Mouse (Mus musculus) bone marrow macrophage, adult 2 months (primary cell): ENCODE results near the gene Ell.

Source experiments
- CTCF ChIP-seq: IDR thresholded peaks from 2 replicates; pipeline ENCODE4 v1.5.1; 2012; ENCODE audit warnings: low read depth, mild to moderate bottlenecking, low read length, moderate library complexity
- POLR2A ChIP-seq: IDR thresholded peaks from 2 replicates; pipeline ENCODE4 v1.6.1; 2012; ENCODE audit warnings: mild to moderate bottlenecking, low read depth, low read length, borderline replicate concordance

GRCm38 (mm10) chr8:70607603-70607897 lies 68.3 kb downstream of the Ell start:
- TF ChIP-seq POLR2A (no peak), CTCF (no peak)
